ENCODE assay signal across 19 mouse cellular contexts in the genomic region with DNA sequence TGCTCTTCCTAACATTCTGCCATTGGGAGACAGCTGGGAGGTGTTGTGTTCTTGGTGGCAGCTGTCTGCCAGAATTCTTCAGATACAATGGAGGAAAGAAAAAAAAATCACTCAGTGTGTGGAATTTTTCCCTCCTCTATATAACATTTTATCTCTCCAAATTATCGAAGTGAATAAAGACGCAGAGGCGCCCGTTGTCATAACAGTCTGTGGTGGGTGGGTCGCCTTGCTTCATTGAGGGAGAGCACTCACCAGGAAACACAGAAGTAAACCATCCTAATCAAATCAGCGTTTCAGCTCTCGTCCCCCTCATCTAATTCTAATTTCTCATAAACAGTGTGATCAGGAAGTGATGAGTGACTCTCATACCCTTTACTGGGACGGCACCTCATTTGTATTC. TPM values are rescaled to one million over a fixed set of nuclear protein-coding genes. Genes with fewer than 3 reads are reported as not detected.
"Had no signal": no experiment of that assay in that cellular context is flagged by ENCODE, and none has a peak within 500 bp of the region (broad histone marks: within the 10 kb centered on the region; RNA-seq: fewer than 3 reads in every experiment).

No protein-coding gene starts in this region.

- H3K9me3 ChIP-seq: liver, embryonic 12.5 days; lung, embryonic 15.5 days; midbrain, embryonic 10.5 days; midbrain, embryonic 12.5 days; neural tube, embryonic 13.5 days; neural tube, embryonic 15.5 days had no signal

- H3K4me2 ChIP-seq: liver, embryonic 12.5 days; lung, embryonic 15.5 days; midbrain, embryonic 12.5 days; neural tube, embryonic 13.5 days; neural tube, embryonic 15.5 days had no signal

- DNase-seq: midbrain, embryonic 14.5 days; retina, postnatal 1 day; right cerebral cortex, adult 18-20 months; right cerebral cortex, postnatal 25 days; right cerebral cortex, postnatal 4 days; spleen, adult 18-20 months; thymus, adult 18-20 months; thymus, postnatal 14 days; thymus, postnatal 36 days had no signal

- H3K27ac ChIP-seq: liver, embryonic 12.5 days; liver, embryonic 14.5 days; lung, embryonic 15.5 days; midbrain, embryonic 10.5 days; midbrain, embryonic 12.5 days; neural tube, embryonic 13.5 days; neural tube, embryonic 15.5 days had no signal

- ATAC-seq: liver, embryonic 12.5 days; midbrain, embryonic 16.5 days had no signal

- H3K4me3 ChIP-seq: liver, embryonic 12.5 days; lung, embryonic 15.5 days; midbrain, embryonic 10.5 days; midbrain, embryonic 12.5 days; myocyte; neural tube, embryonic 13.5 days; neural tube, embryonic 15.5 days had no signal

- H3K36me3 ChIP-seq: liver, embryonic 12.5 days; lung, embryonic 15.5 days; midbrain, embryonic 10.5 days; midbrain, embryonic 12.5 days; neural tube, embryonic 13.5 days; neural tube, embryonic 15.5 days had no signal

- H3K4me1 ChIP-seq: liver, embryonic 12.5 days; lung, embryonic 15.5 days; midbrain, embryonic 10.5 days; midbrain, embryonic 12.5 days; neural tube, embryonic 13.5 days; neural tube, embryonic 15.5 days had no signal

- H3K9ac ChIP-seq: liver, embryonic 12.5 days; liver, embryonic 14.5 days; lung, embryonic 15.5 days; midbrain, embryonic 12.5 days; neural tube, embryonic 13.5 days; neural tube, embryonic 15.5 days had no signal

- H3K27me3 ChIP-seq: liver, embryonic 12.5 days; lung, embryonic 15.5 days; midbrain, embryonic 12.5 days; neural tube, embryonic 13.5 days; neural tube, embryonic 15.5 days had no signal

RNA-seq across cellular contexts. Expression of gene Cyyr1, which starts 17.1 kb away (rescaled TPM):
- total RNA-seq: megakaryocyte, adult 5-6 weeks had no signal
